Mouse (Mus musculus): ENCODE measurements around the gene Cmah. TPM values are rescaled to one million over a fixed set of nuclear protein-coding genes. Genes with fewer than 3 reads are reported as not detected.

The Cmah gene
- polyA plus RNA-seq, 1 experiment = 13.7 TPM

DNA sequence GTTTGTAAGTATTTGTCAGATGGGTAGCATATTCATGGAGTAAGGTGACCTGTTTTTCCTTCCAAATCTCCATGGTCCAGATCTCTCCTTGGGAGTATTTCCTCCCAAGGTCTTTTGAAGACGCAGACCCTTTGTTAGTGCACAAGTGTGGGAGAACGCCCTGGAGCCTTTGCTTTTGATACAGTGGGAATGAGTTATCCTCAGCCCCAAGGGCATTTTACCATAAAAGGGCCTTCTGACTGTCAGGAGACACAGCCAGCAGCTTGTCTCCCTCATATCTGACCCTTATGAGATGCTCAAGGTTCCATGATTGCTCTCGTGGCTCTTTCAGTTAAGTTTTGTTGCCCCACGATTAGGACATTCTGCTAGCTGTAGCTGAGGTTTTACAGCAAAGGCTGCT, 21.7 kb upstream of the Cmah start:
- WGBS = 88% methylated on average over 4 of the region's 4 CpGs
- Histone ChIP-seq H3K27ac (ENCODE audit: insufficient read depth, low read length) (no peak overlapping the region), H3K4me3 (ENCODE audit: extremely low read depth, insufficient read depth, insufficient read length) (no peak overlapping the region), H3K4me1 (ENCODE audit: control insufficient read depth, insufficient read depth, insufficient read length) (no peaks in the 10 kb centered on the region), H3K27me3 (ENCODE audit: control insufficient read depth, insufficient read depth, low read length) (no peaks in the 10 kb centered on the region), H3K36me3 (ENCODE audit: control insufficient read depth, insufficient read depth, low read length) (no peaks in the 10 kb centered on the region)
- no peak for TF ChIP-seq POLR2A (IDR thresholded peaks at IDR 0.05; ENCODE audit: low read depth, low read length)
- TF ChIP-seq CTCF (IDR thresholded peaks at IDR 0.05; ENCODE audit: extremely low read depth, insufficient read depth, insufficient read length, insufficient replicate concordance) = no peak
- no peak for DNase-seq (ENCODE audit: low read depth in 1 of 2, low spot score in 2 of 2)

DNA sequence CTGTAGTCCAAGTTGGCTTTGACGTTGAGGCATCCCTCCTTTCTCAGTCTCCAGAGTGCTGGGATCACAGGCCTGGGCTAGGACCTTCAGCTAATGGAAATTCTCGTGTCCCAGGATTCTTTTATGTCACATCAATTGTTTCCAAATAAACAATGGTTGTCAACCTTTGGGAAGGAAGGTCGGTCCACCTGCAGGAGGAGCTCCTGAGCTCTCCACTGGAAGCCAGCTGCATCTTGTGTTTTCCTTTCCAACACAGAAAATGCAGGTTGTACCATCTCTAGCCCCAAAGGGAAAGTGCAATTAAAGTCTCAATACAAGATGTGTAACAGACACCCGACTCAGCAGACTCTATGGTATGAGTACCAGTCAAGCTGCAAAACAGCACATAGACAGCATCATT, 21.0 kb upstream of the Cmah start:
- no peak overlapping the region for H3K4me3 ChIP-seq (ENCODE audit: extremely low read depth, insufficient read depth, insufficient read length)
- no peak overlapping the region for H3K27ac ChIP-seq (ENCODE audit: insufficient read depth, low read length)
- WGBS = 65% methylated on average over 4 of the region's 4 CpGs
- no peaks in the 10 kb centered on the region for H3K36me3 ChIP-seq (ENCODE audit: control insufficient read depth, insufficient read depth, low read length)
- H3K27me3 ChIP-seq (ENCODE audit: control insufficient read depth, insufficient read depth, low read length) = no peaks in the 10 kb centered on the region
- peak; percentile 15; the same call in 1 of the 2 replicates for TF ChIP-seq CTCF (IDR thresholded peaks at IDR 0.05; ENCODE audit: extremely low read depth, insufficient read depth, insufficient read length, insufficient replicate concordance)
- TF ChIP-seq POLR2A (IDR thresholded peaks at IDR 0.05; ENCODE audit: low read depth, low read length) = no peak
- DNase-seq (ENCODE audit: low read depth in 1 of 2, low spot score in 2 of 2) = no peak
- H3K4me1 ChIP-seq (ENCODE audit: control insufficient read depth, insufficient read depth, insufficient read length) = no peaks in the 10 kb centered on the region

DNA sequence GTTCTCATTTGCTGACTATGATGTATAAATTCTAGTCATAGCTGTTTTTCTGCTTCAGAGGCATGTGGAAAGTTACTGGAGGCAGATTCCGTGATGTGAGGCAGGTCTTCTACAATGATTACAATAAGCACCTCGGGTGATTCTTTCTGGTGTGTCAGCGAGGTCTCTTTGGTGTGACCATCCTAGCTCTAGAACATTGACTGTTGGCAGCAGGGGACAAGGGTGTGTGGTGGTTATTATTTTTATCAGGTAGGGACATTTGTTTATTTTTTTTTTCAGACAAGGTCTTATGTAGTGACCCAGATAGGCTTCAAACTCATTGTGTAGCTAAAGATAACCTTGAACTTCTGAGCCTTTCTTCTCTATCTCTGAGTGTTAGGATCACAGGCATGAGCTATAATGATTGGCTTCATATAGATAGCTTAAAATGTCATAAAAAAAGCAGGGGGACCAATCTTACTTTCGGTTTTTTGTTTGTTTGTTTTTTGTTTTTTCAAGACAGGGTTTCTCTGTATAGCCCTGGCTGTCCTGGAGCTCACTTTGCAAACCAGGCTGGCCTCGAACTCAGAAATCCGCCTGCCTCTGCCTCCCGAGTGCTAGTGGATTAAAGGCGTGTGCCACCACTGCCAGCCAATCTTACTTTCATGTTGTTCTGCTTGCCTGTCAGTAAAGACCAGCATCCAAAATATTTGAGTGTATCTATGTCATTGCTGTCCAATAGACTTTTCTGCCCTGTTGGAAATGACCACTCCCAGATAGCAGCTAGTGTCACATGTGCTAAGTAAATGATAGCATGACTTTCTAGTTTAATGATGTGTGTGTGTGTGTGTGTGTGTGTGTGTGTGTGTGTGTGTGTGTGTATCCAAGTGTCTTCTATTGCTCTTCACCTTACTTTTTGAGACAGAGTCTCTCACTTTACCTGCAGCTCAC, 15.9 kb upstream of the Cmah start:
- Histone ChIP-seq H3K36me3 (ENCODE audit: control insufficient read depth, insufficient read depth, low read length) (no peaks in the 10 kb centered on the region), H3K4me1 (ENCODE audit: control insufficient read depth, insufficient read depth, insufficient read length) (no peaks in the 10 kb centered on the region), H3K27me3 (ENCODE audit: control insufficient read depth, insufficient read depth, low read length) (no peaks in the 10 kb centered on the region), H3K27ac (ENCODE audit: insufficient read depth, low read length) (no peak overlapping the region), H3K4me3 (ENCODE audit: extremely low read depth, insufficient read depth, insufficient read length) (no peak overlapping the region)
- 86% methylated on average over 8 of the region's 8 CpGs for WGBS
- no peak for TF ChIP-seq CTCF (IDR thresholded peaks at IDR 0.05; ENCODE audit: extremely low read depth, insufficient read depth, insufficient read length, insufficient replicate concordance)
- no peak for TF ChIP-seq POLR2A (IDR thresholded peaks at IDR 0.05; ENCODE audit: low read depth, low read length)
- no peak for DNase-seq (ENCODE audit: low read depth in 1 of 2, low spot score in 2 of 2)

DNA sequence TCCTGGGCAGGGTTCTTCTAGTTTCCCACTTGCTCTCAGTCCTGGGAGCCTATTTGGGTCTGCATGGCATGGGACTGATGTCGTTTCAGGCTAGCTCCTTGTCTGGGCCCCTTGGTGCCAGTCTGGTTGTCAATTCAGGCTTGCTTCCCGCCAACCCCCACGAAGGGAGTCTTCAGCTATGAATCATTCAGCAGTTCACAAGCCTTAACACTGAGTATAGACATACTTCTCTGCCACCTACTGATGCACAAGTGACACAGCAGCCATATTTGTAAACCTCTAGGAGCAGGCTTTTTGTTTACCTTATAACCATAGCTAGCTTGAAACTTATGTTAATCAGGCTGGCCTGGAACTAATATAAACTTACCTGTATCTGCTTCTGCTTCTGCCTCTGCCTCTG, 10.6 kb upstream of the Cmah start:
- no peak overlapping the region for H3K4me3 ChIP-seq (ENCODE audit: extremely low read depth, insufficient read depth, insufficient read length)
- TF ChIP-seq POLR2A (IDR thresholded peaks at IDR 0.05; ENCODE audit: low read depth, low read length) (no peak), CTCF (IDR thresholded peaks at IDR 0.05; ENCODE audit: extremely low read depth, insufficient read depth, insufficient read length, insufficient replicate concordance) (no peak)
- no peaks in the 10 kb centered on the region for H3K27me3 ChIP-seq (ENCODE audit: control insufficient read depth, insufficient read depth, low read length)
- no peaks in the 10 kb centered on the region; the same call in 1 of the 2 replicates for H3K4me1 ChIP-seq (ENCODE audit: control insufficient read depth, insufficient read depth, insufficient read length)
- H3K27ac ChIP-seq (ENCODE audit: insufficient read depth, low read length) = no peak overlapping the region
- H3K36me3 ChIP-seq (ENCODE audit: control insufficient read depth, insufficient read depth, low read length) = no peaks in the 10 kb centered on the region
- 75% methylated on average over 3 of the region's 3 CpGs for WGBS
- DNase-seq (ENCODE audit: low read depth in 1 of 2, low spot score in 2 of 2) = no peak

DNA sequence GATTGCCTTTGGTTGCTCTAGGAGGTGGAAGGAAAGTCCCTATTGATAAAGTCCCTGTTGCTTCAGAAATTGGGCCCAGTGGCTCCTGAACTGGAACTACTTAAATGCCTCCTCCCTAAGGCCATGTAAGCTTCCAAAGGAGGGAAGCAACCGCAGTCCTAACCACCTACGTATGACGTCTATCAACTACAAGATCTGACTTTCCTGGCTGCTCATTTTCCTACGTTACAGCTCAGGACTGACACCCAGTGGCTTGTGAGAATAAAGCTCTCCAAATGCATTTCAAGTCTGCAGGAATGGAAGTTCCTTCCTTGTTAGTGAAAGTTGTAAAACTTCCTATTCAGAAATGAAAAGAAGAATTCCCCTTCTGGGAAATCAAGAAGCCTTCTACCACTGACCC, 8.6 kb upstream of the Cmah start:
- peak in 1 of 2 experiments; percentile 24 for DNase-seq (ENCODE audit: low read depth in 1 of 2, low spot score in 2 of 2)
- Histone ChIP-seq H3K27me3 (ENCODE audit: control insufficient read depth, insufficient read depth, low read length) (no peaks in the 10 kb centered on the region), H3K36me3 (ENCODE audit: control insufficient read depth, insufficient read depth, low read length) (no peaks in the 10 kb centered on the region), H3K27ac (ENCODE audit: insufficient read depth, low read length) (no peak overlapping the region), H3K4me1 (ENCODE audit: control insufficient read depth, insufficient read depth, insufficient read length) (no peaks in the 10 kb centered on the region; the same call in 1 of the 2 replicates), H3K4me3 (ENCODE audit: extremely low read depth, insufficient read depth, insufficient read length) (no peak overlapping the region)
- TF ChIP-seq CTCF (IDR thresholded peaks at IDR 0.05; ENCODE audit: extremely low read depth, insufficient read depth, insufficient read length, insufficient replicate concordance) = peak; percentile 21; the same call in 1 of the 2 replicates
- no peak for TF ChIP-seq POLR2A (IDR thresholded peaks at IDR 0.05; ENCODE audit: low read depth, low read length)
- WGBS = 10% methylated on average over 4 of the region's 4 CpGs

DNA sequence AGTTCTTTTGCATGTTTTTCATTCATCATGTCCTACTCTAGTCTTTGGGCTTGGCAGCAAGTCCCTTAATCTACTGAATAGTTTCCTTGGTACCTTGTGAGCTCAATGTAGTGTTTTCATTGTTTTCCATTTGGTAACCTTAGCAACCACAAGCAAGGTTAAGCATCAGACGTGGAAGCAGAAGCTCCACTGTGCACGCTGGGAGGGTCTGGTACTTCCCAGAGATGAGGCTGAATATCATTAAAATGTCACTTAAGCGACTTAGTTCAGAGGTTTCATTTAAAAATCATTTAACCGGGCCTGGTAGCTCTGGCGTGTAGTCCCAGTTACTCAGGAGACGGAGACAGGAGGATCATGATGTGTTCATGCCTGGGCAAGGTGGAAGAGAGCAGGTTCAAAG, 5.9 kb upstream of the Cmah start:
- no peak overlapping the region for H3K4me3 ChIP-seq (ENCODE audit: extremely low read depth, insufficient read depth, insufficient read length)
- TF ChIP-seq CTCF (IDR thresholded peaks at IDR 0.05; ENCODE audit: extremely low read depth, insufficient read depth, insufficient read length, insufficient replicate concordance) = no peak
- no peak for TF ChIP-seq POLR2A (IDR thresholded peaks at IDR 0.05; ENCODE audit: low read depth, low read length)
- H3K27ac ChIP-seq (ENCODE audit: insufficient read depth, low read length) = no peak overlapping the region
- no peaks in the 10 kb centered on the region for H3K36me3 ChIP-seq (ENCODE audit: control insufficient read depth, insufficient read depth, low read length)
- H3K27me3 ChIP-seq (ENCODE audit: control insufficient read depth, insufficient read depth, low read length) = no peaks in the 10 kb centered on the region
- no peak for DNase-seq (ENCODE audit: low read depth in 1 of 2, low spot score in 2 of 2)
- WGBS = 75% methylated on average over 6 of the region's 6 CpGs
- H3K4me1 ChIP-seq (ENCODE audit: control insufficient read depth, insufficient read depth, insufficient read length) = no peaks in the 10 kb centered on the region; the same call in 1 of the 2 replicates

All from spleen, adult 2 months (tissue).